Mouse (Mus musculus) WW6 (cell line): Measurements from ENCODE around the gene Nars2.

ENCODE experiments used
- DNase-seq: peaks from one replicate; pipeline ENCODE4 v3.0.0-alpha.2; 2013; ENCODE audit warnings: low read depth, low spot score

Nars2 gene

DNA sequence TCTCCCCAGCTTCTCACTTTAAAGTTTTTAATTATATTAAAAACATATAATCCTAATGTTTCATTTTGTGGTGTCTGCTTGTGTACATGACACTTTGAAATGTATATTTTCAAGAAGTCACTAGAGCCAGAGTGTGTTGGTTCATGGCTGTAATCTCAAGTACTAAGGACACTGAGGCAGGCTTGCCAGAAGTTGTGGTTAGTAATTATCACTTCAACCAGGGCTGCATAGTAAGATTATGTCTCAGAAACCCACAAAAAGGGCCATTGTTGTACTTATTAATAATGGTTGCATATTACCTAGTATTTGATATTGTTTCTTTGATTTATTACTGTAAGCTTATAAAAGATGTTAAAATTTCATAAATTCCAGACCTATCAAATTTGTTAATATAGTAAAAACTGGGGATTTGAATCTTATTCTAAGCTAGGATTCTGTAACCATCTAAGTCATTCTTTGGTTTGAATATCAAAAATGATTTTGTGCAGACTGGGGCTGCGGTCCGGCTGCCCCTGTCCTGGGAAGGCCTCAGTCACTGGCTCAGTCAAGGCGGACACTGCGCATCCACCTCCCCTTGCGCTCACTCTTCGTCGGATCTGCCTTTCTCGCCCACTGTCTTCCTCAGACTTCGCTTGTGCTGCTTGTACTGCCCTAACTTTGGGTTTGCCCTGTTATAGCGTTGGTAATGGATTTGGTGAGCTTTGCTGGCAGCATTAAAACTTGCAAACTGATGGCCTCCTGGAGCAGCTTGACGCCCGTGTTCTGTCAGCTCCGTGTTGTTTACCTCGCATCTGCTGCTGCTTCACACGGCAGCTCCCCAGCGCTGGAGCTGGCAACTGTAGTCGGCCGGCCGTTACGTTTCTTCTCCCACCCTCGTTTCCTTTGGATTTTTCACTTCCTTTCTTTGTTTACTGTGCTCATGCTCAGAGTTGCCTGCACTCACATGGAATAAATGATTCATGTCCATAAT, 20.0 kb downstream of the Nars2 start:
- DNase-seq: no peak

DNA sequence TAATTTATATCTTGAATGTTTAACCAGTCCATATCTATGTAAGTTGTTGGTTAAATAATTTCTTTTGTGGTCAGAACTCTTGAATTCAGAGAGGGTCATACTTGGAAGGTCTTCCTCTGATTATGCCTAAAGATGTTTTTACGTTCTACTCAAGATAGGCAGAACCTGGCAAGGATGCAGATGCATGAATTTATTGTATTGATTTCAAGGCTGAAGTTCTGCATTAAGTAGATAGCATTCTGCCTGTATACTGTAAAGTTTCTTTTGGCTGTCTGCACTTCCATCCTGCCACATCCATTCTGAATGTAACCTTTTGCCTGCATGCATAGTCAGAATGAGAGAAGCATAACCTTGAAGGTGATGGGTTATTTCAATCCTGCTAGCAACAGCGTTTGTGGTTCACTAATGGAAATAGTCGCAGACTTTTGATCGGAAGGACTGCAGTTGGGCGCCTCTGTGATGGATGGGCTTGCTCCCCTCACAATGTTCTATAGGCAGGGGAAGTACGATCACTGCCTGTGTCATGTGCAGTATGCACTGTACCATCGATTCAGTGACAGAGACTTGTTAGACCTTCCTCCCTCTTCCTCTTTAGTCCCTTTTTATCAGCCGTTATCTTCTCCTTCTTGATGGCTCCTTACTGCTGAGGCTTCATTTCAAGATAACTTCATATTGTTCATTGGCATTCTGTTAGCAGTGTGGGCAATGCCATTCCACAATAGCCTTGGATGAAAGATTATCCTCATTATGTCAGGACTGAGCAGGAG, 21.0 kb downstream of the Nars2 start:
- DNase-seq: no peak

DNA sequence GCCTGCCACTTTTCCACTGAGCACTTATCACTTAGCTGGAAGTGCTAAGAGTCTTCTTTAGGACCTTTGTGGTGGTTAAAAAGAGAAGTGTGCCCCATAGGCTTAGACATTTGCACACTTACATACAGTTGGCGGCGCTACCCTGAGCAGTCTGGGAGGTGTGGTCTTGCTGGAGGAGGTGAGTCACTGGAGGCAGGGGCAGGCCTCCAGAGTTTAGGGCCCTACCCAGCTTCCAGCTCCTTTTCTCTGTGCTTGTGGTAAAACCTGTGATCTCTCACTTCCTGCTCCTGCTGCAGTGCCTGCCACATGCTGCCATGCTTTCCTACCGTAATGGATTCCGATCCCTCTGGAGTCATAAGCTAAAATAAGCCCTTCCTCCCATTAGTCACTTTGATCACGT, 24.6 kb downstream of the Nars2 start:
- DNase-seq: no peak

DNA sequence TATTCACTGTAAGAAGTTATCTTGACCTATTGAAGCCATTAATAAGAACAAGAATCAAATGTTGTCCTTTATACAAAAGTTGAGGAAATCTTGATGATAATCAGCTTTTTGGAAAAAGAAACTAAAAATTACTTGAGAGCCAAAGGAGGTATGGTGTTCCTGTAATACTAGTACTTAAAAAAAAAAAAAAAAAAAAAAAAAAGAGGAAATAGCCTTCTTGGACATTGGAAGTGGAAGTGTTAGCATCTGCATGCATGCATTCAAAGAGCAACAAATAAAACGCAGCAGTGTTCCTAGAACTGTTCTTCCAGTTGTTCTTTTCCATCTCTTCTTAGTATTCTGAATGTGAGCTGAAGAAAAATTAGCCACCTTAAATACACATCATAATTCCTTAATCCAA, 25.9 kb downstream of the Nars2 start:
- DNase-seq: no peak

DNA sequence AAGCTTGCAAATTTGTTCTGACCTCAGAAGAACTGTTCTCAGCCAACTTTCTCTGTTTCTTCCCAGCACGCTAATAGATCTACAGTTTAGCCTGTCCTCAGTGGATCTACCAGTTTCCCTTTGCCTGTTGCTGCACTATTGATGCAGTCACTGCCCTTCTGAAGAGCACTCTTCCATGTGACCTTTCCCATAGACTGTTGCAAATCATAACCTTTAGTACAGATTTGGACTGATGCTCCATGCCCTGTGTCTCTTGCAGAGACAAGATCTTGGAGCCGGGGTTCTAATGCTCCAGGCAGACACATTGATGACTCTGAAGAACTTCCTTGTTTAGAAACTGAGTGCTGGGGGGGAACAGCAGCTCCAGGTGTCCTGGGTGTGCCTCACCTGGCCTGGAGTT, 30.1 kb downstream of the Nars2 start:
- DNase-seq: no peak

DNA sequence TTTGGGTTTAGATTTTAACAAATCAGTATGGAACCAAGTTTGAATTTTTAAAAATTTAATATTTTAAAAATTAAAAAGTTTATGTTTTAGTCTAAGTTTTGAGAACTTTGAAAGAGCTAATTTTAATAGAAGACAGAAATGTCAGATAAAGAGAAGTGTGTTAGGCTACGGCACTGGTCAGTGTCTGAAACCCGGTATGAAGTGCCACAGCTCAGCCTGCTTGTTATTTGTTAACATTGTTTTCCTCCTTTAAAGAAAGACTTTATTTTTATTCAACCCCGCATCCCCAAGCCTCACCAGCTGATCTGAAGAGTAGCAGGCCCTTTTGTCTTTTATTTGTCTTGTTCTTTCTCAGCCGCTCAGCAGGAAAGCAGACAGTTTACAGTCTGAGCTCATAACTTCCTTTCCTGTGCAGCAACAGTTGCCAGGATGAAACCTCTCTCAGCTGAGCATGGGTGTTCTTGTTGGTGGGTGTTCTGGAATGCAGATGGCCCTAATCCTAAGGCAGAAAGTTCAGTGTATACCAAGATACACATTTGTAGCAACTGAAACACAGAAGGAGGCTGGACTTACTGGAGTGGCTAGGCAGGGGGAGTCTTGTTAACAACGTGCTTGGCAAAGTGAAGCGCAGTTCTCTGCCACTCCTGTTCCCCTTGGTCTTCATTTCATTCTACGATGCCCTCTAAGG, 32.5 kb downstream of the Nars2 start:
- no peak for DNase-seq

DNA sequence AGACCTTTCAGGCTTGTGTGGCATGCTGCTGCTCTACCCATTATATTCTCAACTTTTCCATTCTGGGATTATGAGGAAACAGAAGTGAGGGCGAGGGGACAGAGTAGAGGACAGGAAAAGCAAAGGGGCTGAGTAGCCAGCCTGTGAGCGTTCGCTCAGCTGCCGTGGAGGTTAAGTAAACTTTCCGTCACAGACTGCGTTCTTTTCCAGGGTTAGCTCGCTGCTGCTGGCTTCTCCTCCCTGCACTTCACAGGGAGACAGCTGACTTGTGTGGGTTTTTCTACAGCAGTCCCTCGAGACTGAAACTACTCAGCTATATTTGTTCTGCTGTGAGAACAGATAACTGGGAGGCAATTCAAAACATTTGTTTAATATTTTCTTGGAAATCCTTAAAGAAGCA, 34.5 kb downstream of the Nars2 start:
- no peak for DNase-seq

DNA sequence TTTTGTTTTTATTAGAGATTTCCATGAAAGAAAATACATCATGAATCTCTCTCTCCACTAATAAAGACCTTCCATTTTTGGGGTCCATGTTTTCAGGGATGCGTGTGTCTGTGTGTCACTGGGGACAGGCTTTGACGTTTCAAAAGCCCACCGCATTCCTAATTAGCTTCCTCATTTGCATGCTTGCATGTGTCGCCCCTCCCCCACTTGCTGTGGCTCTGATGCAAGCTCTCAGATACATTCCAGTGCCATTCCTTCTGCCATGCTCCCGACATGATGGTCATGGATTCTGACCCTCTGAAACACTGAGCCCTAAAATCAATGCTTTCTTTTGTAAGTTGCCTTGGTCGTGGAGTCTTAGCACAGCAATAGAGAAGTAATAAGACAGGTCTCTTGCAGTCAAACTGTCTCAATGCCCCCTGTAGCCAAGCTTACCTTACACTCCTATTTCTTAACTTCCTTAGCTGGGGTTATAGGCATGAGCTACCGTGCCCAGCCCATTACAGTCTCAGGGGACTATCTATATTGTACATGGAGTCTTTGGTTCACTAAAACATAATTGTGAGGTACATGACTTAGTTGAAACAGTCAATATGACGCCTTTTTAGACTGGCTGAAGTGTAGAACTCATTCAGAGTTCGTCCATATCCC, 35.6 kb downstream of the Nars2 start:
- no peak for DNase-seq

DNA sequence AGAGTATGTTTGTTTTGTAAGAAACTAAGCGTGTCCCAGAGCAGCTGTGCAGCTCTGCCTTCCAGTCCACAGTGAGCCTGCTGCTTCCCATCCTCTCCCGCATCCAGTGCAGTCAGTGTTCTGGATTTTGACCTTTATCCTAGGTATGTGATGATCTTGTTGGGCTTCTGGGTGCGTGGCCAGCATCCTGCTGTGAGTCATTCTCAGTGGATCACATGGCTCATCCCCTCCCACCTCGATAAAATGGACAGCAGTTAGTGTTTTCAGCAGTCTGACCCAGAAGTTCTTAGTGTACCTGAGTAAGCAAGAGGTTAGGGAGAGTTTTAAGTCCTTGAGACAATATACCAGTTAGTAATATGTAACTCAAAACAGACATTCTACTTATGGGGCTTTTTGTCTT, 36.4 kb downstream of the Nars2 start:
- DNase-seq: no peak

DNA sequence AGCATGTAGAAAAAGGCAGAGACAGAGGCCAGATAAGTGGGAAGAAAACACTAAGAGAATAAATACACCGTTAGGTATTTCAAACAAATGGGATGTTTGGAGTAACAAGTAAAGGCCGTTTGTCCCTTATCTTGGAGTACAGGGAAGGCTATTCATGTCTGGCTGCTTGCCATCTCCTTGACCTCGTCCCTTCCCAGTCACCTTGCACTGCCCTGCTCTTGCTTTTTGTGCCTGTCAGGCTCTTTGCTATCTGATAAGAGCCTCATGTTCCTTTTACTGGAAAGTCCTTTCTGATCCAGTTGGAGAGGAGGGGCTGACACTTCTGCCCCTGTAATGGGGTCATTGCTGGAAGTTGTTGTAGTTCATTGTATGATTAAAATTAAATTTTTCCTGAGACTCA, 61.7 kb downstream of the Nars2 start:
- no peak for DNase-seq

DNA sequence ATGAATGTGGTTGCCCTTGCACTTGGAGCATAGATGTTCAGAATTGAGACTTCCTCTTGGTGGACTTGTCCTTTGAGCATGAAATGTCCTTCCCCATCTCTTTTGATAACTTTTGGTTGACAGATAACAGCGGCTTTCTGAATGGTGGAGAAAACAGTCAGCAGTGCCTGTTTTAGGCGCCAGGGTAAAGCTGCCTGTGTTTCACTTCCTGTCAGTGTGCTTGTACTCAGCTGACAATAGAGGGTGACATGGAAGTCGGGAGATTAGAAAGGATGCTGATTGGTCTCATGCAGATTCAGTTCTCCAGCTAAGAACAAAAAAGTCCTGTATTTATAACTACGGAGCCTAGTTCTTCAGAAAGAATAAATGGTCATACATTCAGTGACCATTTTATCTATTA, 66.7 kb downstream of the Nars2 start:
- no peak for DNase-seq

DNA sequence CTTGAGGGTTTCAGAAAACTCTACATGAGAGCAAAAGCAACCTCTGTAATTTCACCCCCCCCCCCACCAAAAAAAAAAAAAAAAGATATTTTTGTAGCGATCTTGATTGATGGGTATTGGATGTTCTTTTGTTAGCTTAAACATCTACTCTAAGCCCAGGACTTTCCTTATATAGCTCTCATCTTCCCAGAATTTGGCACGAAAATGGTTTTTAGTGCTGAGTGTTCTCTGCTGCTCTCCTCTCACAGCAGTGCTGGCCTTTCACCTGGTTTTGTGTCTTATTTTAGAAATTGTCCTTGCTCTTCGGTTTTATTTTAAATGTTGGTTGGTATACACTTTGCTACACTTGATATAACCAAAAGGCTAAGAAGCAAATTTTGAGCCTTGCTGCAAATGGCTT, 67.1 kb downstream of the Nars2 start:
- no peak for DNase-seq

DNA sequence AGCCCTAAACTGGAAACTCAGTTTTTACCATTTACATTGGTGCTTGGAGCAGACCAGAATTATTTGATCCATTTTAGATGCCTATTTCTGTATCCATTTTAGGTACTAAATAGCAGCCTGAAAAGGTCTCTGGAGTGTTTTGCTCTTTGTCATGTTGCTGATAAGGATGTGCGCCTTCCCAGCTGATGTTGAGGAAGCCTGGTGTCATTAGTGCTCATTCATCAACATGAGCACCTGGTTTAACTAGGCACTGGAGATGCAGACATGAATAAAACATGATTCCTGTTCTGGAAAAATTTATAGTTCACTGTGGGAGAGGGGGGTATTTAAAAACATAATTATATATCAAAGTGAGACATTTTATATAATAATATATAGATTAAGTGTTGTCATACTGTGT, 68.0 kb downstream of the Nars2 start:
- no peak for DNase-seq

DNA sequence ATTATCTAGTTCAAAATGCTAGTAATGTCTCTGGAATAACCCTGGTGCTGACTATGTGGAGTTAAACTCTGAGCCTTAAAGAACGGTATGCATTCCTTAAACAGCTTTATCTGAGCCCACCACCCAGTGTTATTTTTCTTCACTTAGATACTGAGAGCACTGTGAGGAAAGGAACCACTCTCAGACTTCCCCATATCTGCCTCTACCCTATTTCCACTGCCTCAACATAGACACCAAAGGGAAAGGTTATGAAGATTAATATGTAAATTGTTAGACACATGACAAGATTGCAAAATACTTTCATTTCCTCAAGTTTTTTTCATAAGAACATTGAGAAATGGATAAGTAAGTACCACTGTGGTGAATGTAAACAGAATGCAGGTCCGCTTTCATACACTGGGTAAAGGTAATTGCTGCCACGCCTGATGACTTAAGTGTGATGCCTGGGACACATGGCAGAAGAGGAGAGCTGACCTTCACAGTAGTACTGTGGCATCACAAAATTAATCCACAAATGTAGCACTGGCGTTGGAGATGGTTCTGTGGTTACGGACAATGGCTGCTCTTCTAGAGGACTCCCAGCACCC, 75.6 kb downstream of the Nars2 start:
- DNase-seq: no peak

DNA sequence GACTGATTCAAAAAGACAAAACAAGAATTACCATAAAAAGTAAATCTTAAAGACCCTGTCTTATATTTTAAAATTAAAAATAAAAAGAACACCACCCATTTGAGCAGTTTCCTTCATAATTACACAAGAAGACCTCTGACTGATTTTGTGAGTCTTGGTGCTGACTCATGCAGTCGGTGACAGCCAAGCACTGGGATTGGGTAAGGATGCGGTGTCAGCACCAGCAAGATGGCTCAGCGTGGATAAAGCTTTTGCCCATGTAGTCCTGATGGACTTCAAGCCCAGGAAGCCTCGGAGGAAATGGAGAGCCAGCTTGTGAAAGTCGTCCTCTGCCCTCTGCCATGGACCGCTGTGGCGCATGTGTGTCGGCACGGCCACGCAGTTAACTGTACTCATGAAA, 77.8 kb downstream of the Nars2 start:
- DNase-seq: no peak

DNA sequence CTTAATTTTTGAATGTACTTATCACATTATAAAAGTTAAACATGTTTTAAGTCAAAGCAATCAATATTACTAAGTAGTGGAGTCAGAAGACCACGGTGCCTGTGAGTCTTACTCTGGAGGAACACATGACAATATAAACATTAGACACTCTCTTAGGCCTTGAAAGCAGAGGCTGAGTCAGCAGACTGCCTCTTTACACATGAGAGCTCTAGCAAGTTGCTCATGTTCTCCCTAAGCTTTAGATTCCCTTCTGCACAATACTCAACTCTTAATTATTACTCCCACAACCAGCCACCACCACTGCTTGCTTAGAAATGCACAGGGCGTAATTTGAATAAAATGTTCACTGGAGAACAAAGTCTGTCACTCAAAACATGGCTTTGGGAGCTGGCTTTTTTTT, 81.1 kb downstream of the Nars2 start:
- no peak for DNase-seq

DNA sequence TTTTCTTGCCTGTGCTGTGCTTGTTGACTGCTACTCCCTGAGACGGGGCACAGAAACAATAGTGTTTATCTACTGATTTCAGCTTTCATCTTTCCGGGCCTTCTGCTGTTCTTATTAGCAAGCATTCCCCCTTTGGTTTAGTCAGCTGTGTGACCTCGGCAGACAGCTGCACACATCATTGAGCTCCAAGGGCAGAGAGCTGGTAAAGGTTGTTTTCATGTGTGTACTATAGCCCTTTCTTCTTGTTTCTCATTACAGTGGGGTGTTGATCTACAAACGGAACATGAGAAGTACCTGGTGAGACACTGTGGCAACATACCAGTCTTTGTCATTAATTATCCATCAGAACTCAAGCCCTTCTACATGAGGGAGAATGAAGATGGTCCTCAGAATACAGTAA, 88.3 kb downstream of the Nars2 start:
- DNase-seq: no peak

DNA sequence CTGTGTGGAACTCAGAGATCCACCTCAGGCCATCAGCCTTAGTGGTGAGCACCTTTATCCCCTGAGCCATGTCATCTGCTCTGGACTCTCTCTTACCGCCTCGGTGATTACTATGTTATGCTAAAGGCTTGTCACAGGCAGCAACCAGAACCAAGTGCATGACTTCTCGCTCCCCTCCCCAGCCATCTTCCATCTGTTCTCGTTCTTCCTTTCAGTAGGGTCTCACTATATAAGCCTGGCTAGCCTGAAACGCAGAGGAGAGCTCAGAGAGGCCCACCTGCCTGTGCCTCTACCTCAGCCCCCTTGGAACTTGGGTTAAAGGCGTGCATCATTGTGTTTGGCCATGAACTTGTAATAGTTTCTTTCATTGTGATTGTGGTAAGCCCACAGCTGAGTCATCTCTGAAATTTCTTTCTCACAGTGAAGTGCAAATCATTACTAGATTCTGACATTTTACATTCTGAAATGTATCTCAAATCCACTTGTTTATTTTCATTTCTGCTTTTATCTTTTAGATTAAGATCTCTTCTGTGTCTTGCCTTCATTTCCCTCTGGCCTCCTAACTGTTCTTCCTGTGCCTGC, 90.7 kb downstream of the Nars2 start:
- DNase-seq: no peak

DNA sequence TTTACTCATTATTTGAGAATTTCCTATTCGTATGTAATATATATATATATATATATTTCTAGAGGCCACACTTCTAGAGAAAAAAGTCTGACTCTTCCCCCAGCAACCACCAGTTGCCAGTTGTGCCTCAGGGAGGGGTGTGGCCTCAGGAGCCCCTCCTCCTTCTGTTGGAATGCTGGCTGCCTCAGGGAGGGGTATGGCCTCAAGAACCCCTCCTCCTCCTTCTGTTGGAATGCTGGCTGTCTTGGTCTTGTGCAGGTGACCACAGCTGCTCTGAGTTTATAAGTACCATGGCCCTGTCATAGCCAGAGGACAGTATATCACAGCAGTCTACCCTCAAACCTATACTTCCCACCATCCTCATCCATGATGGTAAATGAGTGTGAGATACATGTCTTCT, 91.7 kb downstream of the Nars2 start:
- no peak for DNase-seq

DNA sequence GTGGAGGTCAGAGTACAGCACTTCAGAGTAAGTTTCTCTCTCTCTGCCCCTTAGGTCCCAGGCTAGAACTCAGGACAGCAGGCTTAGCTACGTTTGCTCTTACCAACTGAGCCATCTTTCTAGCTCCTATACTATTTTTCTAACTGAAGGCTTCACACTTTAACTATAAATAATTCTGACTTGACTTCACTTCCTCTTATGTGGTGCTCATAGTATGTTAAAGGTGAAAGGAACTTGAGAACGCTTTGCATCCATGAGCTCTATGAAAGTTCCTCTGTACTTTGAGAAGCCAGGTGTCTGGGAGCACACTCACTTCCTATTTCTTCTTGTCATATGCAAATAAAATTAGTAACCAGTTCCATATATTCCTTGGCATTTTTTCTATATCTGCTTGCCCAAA, 109.7 kb downstream of the Nars2 start:
- no peak for DNase-seq

DNA sequence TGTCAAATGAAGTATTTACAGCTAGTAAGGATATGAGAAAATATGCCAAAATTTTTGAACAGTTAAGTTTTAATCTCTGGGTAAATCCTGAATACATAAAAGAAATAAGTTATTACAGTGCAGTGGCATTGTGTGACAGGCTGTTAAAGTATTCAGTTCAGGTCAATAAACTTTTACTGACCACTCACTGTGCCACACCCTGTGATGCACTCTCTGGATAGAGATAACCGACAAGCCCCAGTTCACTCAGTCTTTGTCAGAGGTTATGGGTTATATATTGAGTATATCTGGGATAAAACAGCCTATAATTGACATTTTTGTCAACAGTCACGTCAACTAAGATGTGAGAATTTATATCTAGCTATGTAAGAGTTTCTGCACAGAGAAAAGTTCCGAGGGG, 120.2 kb downstream of the Nars2 start:
- no peak for DNase-seq
